Mouse (Mus musculus): Measurements from ENCODE around the gene Mbd5. TPM values are rescaled to one million over a fixed set of nuclear protein-coding genes. Genes with fewer than 3 reads are reported as not detected.

The Mbd5 gene
- total RNA-seq (2014; fragmentation: Nextera tagmentation) (45.8 and 48.0 TPM in 2 replicates), total RNA-seq (2017) (13.4 and 15.2 TPM in 2 replicates), polyA plus RNA-seq (2012) (0.92 and 1.0 TPM in 2 replicates)

DNA sequence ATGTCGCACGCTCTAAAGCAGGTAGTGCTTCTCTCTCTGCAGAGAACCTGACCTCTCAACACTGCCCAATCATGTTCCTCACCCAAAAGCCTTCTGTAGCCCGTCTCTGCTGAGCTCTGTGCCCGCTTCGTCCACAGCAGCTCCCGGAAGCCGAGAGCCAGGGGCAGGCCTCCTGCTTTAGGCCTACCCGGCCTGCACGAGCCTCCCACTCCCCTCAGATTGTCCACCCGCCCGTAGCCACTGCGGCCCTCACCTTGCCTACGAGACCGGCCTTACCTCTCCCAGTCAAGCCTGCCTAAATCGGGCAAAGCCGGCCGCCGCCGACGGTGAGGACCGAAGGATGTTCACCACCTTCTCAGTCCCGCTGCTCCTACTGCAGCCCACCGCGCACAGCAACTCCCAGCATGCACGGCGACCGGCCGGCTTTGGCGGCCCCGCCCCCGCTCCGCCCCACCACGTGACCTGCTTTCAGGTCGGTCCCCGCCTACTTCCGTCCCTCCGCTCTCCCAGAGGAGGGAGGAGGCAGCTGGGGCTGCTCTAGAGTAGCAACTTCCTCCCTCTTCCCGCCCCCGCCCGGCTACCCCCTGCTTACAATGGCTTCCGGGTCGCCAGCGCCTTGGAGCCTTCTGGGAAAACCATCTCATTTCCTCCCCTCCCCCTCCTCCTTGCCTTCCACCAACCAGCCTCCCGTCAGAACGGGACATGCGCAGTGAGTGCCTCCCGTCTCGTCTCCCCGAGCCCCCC lies at the start of gene Mbd5:
Mbd5 (plus strand) TSS at position 668 of the 744 bp plus-strand sequence.
- Histone ChIP-seq H3K4me1 (ENCODE audit: insufficient read depth, low read depth, low read length) (peaks cover 9% of the 10 kb centered on the region), H3K4me3 (ENCODE audit: low read depth, low read length) (peak within 1 kb of the TSS; percentile 95), H3K36me3 (replicated peaks) (no peaks in the 10 kb centered on the region), H3K9me3 (replicated peaks) (no peaks in the 10 kb centered on the region), H3K27me3 (ENCODE audit: insufficient read depth, low read length) (no peaks in the 10 kb centered on the region)
- ATAC-seq (ENCODE audit: extremely low read depth, insufficient number of reproducible peaks, low FRiP score, poor library complexity, severe bottlenecking), result peak; percentile 97
- DNase-seq (ENCODE audit: low spot score), result peak; percentile 86
- no peak for TF ChIP-seq CTCF (IDR thresholded peaks at IDR 0.05; ENCODE audit: low read depth, low read length)
- no peak for TF ChIP-seq GATA2 (IDR thresholded peaks at IDR 0.05; ENCODE audit: borderline replicate concordance, low read depth, low read length)
- TF ChIP-seq POLR2AphosphoS5 (IDR thresholded peaks at IDR 0.05; ENCODE audit: insufficient replicate concordance, low read depth, low read length), result no peak
- TF ChIP-seq GATA1 (IDR thresholded peaks at IDR 0.05; ENCODE audit: borderline replicate concordance, low read length), result no peak
- TF ChIP-seq TAL1 (conservative IDR thresholded peaks at IDR 0.05; ENCODE audit: low read depth, low read length), result no peak

DNA sequence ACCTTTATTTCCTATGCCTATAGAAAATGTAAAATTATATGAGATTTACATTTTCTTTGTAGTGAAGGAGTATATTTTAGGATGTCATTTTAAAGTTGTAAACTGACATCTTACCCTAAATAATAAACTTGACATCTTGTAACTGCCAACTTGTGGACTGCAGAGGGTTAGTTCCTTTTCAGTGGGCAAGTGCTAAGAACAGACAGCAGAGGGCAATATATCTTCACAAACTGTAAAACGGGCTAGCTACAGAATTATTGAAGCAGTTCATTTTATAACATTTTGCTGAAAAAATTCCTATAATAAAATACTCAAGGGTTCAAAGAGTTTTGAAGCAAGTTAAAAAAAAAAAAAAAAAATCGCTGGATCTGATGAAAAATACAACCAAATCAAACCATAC lies 40.4 kb upstream of the Mbd5 start:
- DNase-seq (ENCODE audit: low spot score), result no peak
- Histone ChIP-seq H3K4me3 (ENCODE audit: low read depth, low read length) (no peak overlapping the region), H3K36me3 (replicated peaks) (peaks cover 52% of the 10 kb centered on the region), H3K27me3 (ENCODE audit: insufficient read depth, low read length) (no peaks in the 10 kb centered on the region), H3K9me3 (replicated peaks) (no peaks in the 10 kb centered on the region), H3K4me1 (ENCODE audit: insufficient read depth, low read depth, low read length) (no peaks in the 10 kb centered on the region)
- no peak for TF ChIP-seq GATA2 (IDR thresholded peaks at IDR 0.05; ENCODE audit: borderline replicate concordance, low read depth, low read length)
- TF ChIP-seq CTCF (IDR thresholded peaks at IDR 0.05; ENCODE audit: low read depth, low read length), result no peak
- TF ChIP-seq TAL1 (conservative IDR thresholded peaks at IDR 0.05; ENCODE audit: low read depth, low read length), result no peak
- no peak for TF ChIP-seq GATA1 (IDR thresholded peaks at IDR 0.05; ENCODE audit: borderline replicate concordance, low read length)
- TF ChIP-seq POLR2AphosphoS5 (IDR thresholded peaks at IDR 0.05; ENCODE audit: insufficient replicate concordance, low read depth, low read length), result no peak
- peak; percentile 45; the same call in 1 of the 2 replicates for ATAC-seq (ENCODE audit: extremely low read depth, insufficient number of reproducible peaks, low FRiP score, poor library complexity, severe bottlenecking)

- TF ChIP-seq GATA1 (IDR thresholded peaks at IDR 0.05; ENCODE audit: borderline replicate concordance, low read length), result no peak
- TF ChIP-seq TAL1 (conservative IDR thresholded peaks at IDR 0.05; ENCODE audit: low read depth, low read length), result no peak
- no peak for TF ChIP-seq POLR2AphosphoS5 (IDR thresholded peaks at IDR 0.05; ENCODE audit: insufficient replicate concordance, low read depth, low read length)
- TF ChIP-seq CTCF (IDR thresholded peaks at IDR 0.05; ENCODE audit: low read depth, low read length), result no peak
- TF ChIP-seq GATA2 (IDR thresholded peaks at IDR 0.05; ENCODE audit: borderline replicate concordance, low read depth, low read length), result no peak
- Histone ChIP-seq H3K4me1 (ENCODE audit: insufficient read depth, low read depth, low read length) (no peaks in the 10 kb centered on the region), H3K4me3 (ENCODE audit: low read depth, low read length) (no peak overlapping the region), H3K36me3 (replicated peaks) (peaks cover 55% of the 10 kb centered on the region), H3K9me3 (replicated peaks) (no peaks in the 10 kb centered on the region), H3K27me3 (ENCODE audit: insufficient read depth, low read length) (no peaks in the 10 kb centered on the region)
- ATAC-seq (ENCODE audit: extremely low read depth, insufficient number of reproducible peaks, low FRiP score, poor library complexity, severe bottlenecking) (no peak), DNase-seq (ENCODE audit: low spot score) (no peak)
Observed at GRCm38 (mm10) chr2:48914185-48914584, 35.1 kb upstream of the Mbd5 start.

DNA sequence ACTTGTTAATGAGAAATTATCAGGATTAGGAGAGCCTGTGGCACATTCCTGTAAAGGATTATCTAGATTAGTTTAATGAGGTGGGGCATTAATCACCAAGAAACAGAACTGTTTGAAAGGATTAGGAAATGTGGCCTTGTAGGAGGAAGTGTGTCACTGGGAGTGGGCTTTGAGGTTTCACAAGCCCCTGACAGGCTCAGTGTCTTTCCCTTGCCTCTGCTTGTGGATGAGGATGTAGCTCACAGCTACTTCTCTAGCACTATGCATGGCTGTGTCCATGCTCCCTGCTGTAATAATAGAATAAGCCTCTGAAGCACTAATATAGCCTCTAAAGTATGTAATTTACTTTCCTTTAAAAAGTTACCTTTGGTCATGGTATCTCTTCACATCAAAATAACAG lies 33.5 kb upstream of the Mbd5 start:
- TF ChIP-seq GATA2 (IDR thresholded peaks at IDR 0.05; ENCODE audit: borderline replicate concordance, low read depth, low read length) (no peak), CTCF (IDR thresholded peaks at IDR 0.05; ENCODE audit: low read depth, low read length) (no peak), TAL1 (conservative IDR thresholded peaks at IDR 0.05; ENCODE audit: low read depth, low read length) (no peak), POLR2AphosphoS5 (IDR thresholded peaks at IDR 0.05; ENCODE audit: insufficient replicate concordance, low read depth, low read length) (no peak), GATA1 (IDR thresholded peaks at IDR 0.05; ENCODE audit: borderline replicate concordance, low read length) (no peak)
- ATAC-seq (ENCODE audit: extremely low read depth, insufficient number of reproducible peaks, low FRiP score, poor library complexity, severe bottlenecking), result no peak
- DNase-seq (ENCODE audit: low spot score), result no peak
- H3K36me3 ChIP-seq (replicated peaks), result peaks cover 55% of the 10 kb centered on the region
- no peak overlapping the region for H3K4me3 ChIP-seq (ENCODE audit: low read depth, low read length)
- H3K27me3 ChIP-seq (ENCODE audit: insufficient read depth, low read length), result no peaks in the 10 kb centered on the region
- no peaks in the 10 kb centered on the region for H3K4me1 ChIP-seq (ENCODE audit: insufficient read depth, low read depth, low read length)
- H3K9me3 ChIP-seq (replicated peaks), result no peaks in the 10 kb centered on the region

DNA sequence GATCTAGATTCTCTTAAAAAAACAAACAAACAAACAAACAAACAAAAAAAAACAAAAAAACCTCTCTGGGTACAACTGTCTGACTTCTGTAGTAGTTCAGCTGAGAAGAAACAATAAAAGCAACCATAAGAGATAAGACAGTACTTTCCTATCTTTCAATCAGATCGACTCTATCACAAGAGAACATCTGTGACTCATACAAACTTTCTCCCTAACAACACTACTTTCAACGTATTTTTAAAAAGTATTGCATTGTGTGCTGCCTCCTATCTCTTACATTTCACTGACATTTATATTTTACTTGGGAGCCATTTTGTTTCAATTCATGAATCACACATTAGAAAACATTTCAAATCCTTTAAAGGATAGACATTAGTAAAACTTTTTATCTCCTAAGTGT lies 14.2 kb upstream of the Mbd5 start:
- H3K27me3 ChIP-seq (ENCODE audit: insufficient read depth, low read length), result no peaks in the 10 kb centered on the region
- TF ChIP-seq GATA2 (IDR thresholded peaks at IDR 0.05; ENCODE audit: borderline replicate concordance, low read depth, low read length) (no peak), GATA1 (IDR thresholded peaks at IDR 0.05; ENCODE audit: borderline replicate concordance, low read length) (no peak), POLR2AphosphoS5 (IDR thresholded peaks at IDR 0.05; ENCODE audit: insufficient replicate concordance, low read depth, low read length) (no peak), CTCF (IDR thresholded peaks at IDR 0.05; ENCODE audit: low read depth, low read length) (no peak), TAL1 (conservative IDR thresholded peaks at IDR 0.05; ENCODE audit: low read depth, low read length) (no peak)
- H3K36me3 ChIP-seq (replicated peaks), result peaks cover 49% of the 10 kb centered on the region
- no peak for DNase-seq (ENCODE audit: low spot score)
- H3K9me3 ChIP-seq (replicated peaks), result no peaks in the 10 kb centered on the region
- H3K4me1 ChIP-seq (ENCODE audit: insufficient read depth, low read depth, low read length), result peaks cover 5% of the 10 kb centered on the region; the same call in 1 of the 2 replicates
- no peak overlapping the region for H3K4me3 ChIP-seq (ENCODE audit: low read depth, low read length)
- peak; percentile 78 for ATAC-seq (ENCODE audit: extremely low read depth, insufficient number of reproducible peaks, low FRiP score, poor library complexity, severe bottlenecking)

DNA sequence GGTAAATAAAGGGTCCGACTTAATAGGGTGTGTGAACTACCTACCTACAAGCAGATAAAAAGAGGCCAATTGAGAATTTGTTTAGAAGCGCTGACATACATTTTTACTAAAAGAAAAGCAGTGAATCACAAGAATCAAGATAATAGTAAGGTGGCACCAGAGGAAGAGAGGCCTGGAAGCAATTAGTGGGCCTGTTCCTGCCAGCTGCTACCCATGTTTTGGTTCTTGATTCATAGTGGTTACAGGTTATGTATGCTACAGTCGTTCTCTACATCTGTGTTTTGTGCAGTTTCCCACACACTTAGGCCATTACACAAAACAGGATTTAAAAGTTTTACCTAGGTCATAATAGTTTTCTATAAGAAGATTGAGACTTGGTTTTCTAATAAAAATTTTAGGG lies 1.5 kb upstream of the Mbd5 start:
- DNase-seq (ENCODE audit: low spot score) (no peak), ATAC-seq (ENCODE audit: extremely low read depth, insufficient number of reproducible peaks, low FRiP score, poor library complexity, severe bottlenecking) (no peak)
- H3K36me3 ChIP-seq (replicated peaks), result peaks cover 2% of the 10 kb centered on the region
- H3K4me3 ChIP-seq (ENCODE audit: low read depth, low read length), result peak overlapping the region; percentile 95
- H3K27me3 ChIP-seq (ENCODE audit: insufficient read depth, low read length), result no peaks in the 10 kb centered on the region
- H3K4me1 ChIP-seq (ENCODE audit: insufficient read depth, low read depth, low read length), result peaks cover 9% of the 10 kb centered on the region
- no peaks in the 10 kb centered on the region for H3K9me3 ChIP-seq (replicated peaks)
- TF ChIP-seq TAL1 (conservative IDR thresholded peaks at IDR 0.05; ENCODE audit: low read depth, low read length) (no peak), CTCF (IDR thresholded peaks at IDR 0.05; ENCODE audit: low read depth, low read length) (no peak), GATA1 (IDR thresholded peaks at IDR 0.05; ENCODE audit: borderline replicate concordance, low read length) (no peak), GATA2 (IDR thresholded peaks at IDR 0.05; ENCODE audit: borderline replicate concordance, low read depth, low read length) (no peak), POLR2AphosphoS5 (IDR thresholded peaks at IDR 0.05; ENCODE audit: insufficient replicate concordance, low read depth, low read length) (no peak)

All from G1E (cell line).